Mouse (Mus musculus) embryonic fibroblast, embryonic 13.5 days (primary cell): ENCODE measurements at regions not wholly inside any gene's neighbourhood (a gene's known extent, or its start where the extent isn't known, plus 50 kb on each side); places are given as distances from the start of the nearest gene placed in this dataset.

Experiments
- CTCF ChIP-seq: IDR thresholded peaks from 2 replicates; pipeline ENCODE4 v1.5.1; 2011; ENCODE audit warnings: mild to moderate bottlenecking, control low read depth, low read length, moderate library complexity, borderline replicate concordance; ENCODE audit not compliant: insufficient read depth
- POLR2A ChIP-seq: IDR thresholded peaks from 2 replicates; pipeline ENCODE4 v1.6.1; 2011; ENCODE audit warnings: low read depth, mild to moderate bottlenecking, control low read depth, low read length, moderate library complexity

GRCm38 (mm10) chr7:70527921-70528320 is 161.4 kb upstream of the Nr2f2 start:
- TF ChIP-seq CTCF (no peak), POLR2A (no peak)
